Mouse (Mus musculus): Measurements from ENCODE around the gene Kif13a.

DNA sequence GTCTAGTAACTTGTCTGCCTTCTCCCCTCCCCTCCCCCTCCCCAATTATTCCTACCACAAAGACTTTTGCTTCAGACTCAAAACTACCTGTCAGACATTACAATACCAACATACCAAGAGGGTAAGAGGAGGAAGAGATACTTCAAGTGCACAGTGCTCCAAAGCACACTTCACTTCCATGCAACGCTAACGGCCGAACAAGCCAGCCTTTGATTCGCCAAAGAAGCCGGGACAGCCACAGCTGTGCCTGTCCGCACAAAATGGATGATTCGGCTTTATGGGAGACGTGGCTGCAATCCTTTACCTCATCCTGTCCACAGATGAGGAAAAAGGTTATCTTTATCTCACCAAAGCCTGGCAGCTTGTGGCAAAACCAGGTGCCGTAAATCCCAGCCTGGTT is 84.2 kb downstream of the Kif13a start:
- TF ChIP-seq CTCF (IDR thresholded peaks at IDR 0.05 in 2 of 3, conservative IDR thresholded peaks at IDR 0.05 in 1 of 3; ENCODE audit: control insufficient read depth in 1 of 3, insufficient read depth in 1 of 3, low read depth in 2 of 3, low read length in 3 of 3, poor library complexity in 1 of 3, severe bottlenecking in 1 of 3) (no peak), SMC3 (IDR thresholded peaks at IDR 0.05; ENCODE audit: low read depth, low read length) (no peak), ZNF384 (IDR thresholded peaks at IDR 0.05; ENCODE audit: low read depth, low read length) (no peak), MYB (IDR thresholded peaks at IDR 0.05; ENCODE audit: low read depth, low read length) (no peak), POLR2A (IDR thresholded peaks at IDR 0.05; ENCODE audit: control insufficient read depth in 1 of 2, insufficient read depth in 1 of 2, low read depth in 1 of 2, low read length in 2 of 2, poor library complexity in 1 of 2) (no peak), EP300 (IDR thresholded peaks at IDR 0.05; ENCODE audit: low read depth in 1 of 2, low read length in 2 of 2) (no peak), CHD1 (IDR thresholded peaks at IDR 0.05; ENCODE audit: low read depth, low read length) (no peak), NRF1 (IDR thresholded peaks at IDR 0.05; ENCODE audit: insufficient read depth, low read depth, low read length, poor library complexity, severe bottlenecking) (no peak), MAZ (IDR thresholded peaks at IDR 0.05; ENCODE audit: low read depth, low read length) (no peak), GABPA (IDR thresholded peaks at IDR 0.05; ENCODE audit: low read depth, low read length) (no peak), USF2 (IDR thresholded peaks at IDR 0.05; ENCODE audit: borderline replicate concordance in 1 of 2, insufficient read depth in 1 of 2, low read depth in 1 of 2, low read length in 2 of 2) (no peak), TCF12 (IDR thresholded peaks at IDR 0.05; ENCODE audit: low read depth, low read length) (no peak), TBP (IDR thresholded peaks at IDR 0.05; ENCODE audit: low read depth, low read length) (no peak)

All from MEL (cell line).